Mouse (Mus musculus) C2C12 (cell line): ENCODE measurements at regions not wholly inside any gene's neighbourhood (a gene's known extent, or its start where the extent isn't known, plus 50 kb on each side); places are given as distances from the start of the nearest gene placed in this dataset.

Experiments
- CEBPB ChIP-seq: IDR thresholded peaks from one replicate; pipeline ENCODE4 v1.6.1; 2011; ENCODE audit warnings: low read depth, mild to moderate bottlenecking, control low read depth, moderate library complexity
- CTCF ChIP-seq: IDR thresholded peaks from one replicate; pipeline ENCODE4 v1.5.1; 2011; ENCODE audit not compliant: control insufficient read depth, insufficient read depth, insufficient read length
- FOSL1 ChIP-seq: IDR thresholded peaks from one replicate; pipeline ENCODE4 v1.8.0; 2011; ENCODE audit warnings: mild to moderate bottlenecking, low read length; ENCODE audit not compliant: poor library complexity, insufficient read depth, severe bottlenecking
- MAX ChIP-seq: IDR thresholded peaks from one replicate; pipeline ENCODE4 v1.6.1; 2011; ENCODE audit warnings: mild to moderate bottlenecking, control low read depth
- MYOD1 ChIP-seq: IDR thresholded peaks from one replicate; pipeline ENCODE4 v1.6.1; 2011; ENCODE audit warnings: low read depth; ENCODE audit not compliant: control insufficient read depth, insufficient read length
- MYOG ChIP-seq: IDR thresholded peaks from one replicate; pipeline ENCODE4 v1.6.1; 2011; ENCODE audit not compliant: control insufficient read depth, insufficient read length; ENCODE audit errors: extremely low read depth
- USF1 ChIP-seq: IDR thresholded peaks from one replicate; pipeline ENCODE4 v1.6.1; 2011; ENCODE audit warnings: low read depth, mild to moderate bottlenecking, control low read depth, moderate library complexity

DNA sequence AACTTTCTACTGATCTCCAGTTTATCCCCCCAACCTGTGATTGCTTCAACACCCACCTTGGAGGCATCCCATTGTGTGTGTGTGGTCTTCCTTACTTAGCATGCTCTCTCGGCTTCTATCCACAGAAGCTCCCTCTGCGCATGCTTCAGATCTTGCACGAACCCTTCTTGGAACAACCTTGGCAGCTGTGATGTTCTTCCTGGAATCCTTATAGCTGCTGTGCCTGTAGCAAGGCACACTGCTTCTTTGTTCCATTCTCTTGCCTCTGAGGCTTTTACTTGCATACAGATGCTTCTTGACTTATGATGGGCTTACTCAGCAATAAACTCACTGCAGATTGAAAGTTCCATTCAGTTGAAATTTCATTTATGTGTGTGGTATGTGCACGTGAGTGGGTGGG, 81.2 kb downstream of the Asb13 start:
- no peak for TF ChIP-seq CTCF
- TF ChIP-seq USF1 = no peak
- TF ChIP-seq MYOG = no peak
- TF ChIP-seq MYOD1 = no peak
- TF ChIP-seq CEBPB = no peak
- TF ChIP-seq MAX = no peak
- TF ChIP-seq FOSL1 = no peak
